Mouse (Mus musculus) erythroblast, embryonic 14.5 days (primary cell): ENCODE measurements around the gene Birc7. TPM values are rescaled to one million over a fixed set of nuclear protein-coding genes. Genes with fewer than 3 reads are reported as not detected.

Experiments used
- H3K27me3 ChIP-seq: 2 replicates; pipeline ENCODE4 v1.6.1; 2012; ENCODE audit warnings: inconsistent platforms; ENCODE audit not compliant: control insufficient read depth
- H3K36me3 ChIP-seq: 2 replicates; pipeline ENCODE4 v1.6.1; 2012; ENCODE audit warnings: mild to moderate bottlenecking, inconsistent platforms; ENCODE audit not compliant: control insufficient read depth
- H3K4me1 ChIP-seq: 2 replicates; pipeline ENCODE4 v1.6.1; 2012; ENCODE audit warnings: inconsistent platforms; ENCODE audit not compliant: control insufficient read depth
- H3K4me3 ChIP-seq: replicated peaks from 2 replicates; pipeline ENCODE3; 2012; ENCODE audit warnings: moderate library complexity, mild to moderate bottlenecking, inconsistent platforms
- H3K9me3 ChIP-seq: 2 replicates; pipeline ENCODE4 v1.6.1; 2012; ENCODE audit warnings: low read length, inconsistent platforms, mixed read lengths; ENCODE audit not compliant: control insufficient read depth
- GATA1 ChIP-seq: IDR thresholded peaks from 2 replicates; pipeline ENCODE4 v1.6.1; 2012; ENCODE audit warnings: low read length, inconsistent platforms, mixed read lengths
- TAL1 ChIP-seq: IDR thresholded peaks from 3 replicates; pipeline ENCODE4 v1.6.1; 2012; ENCODE audit warnings: low read length, inconsistent platforms, mixed read lengths
- polyA plus RNA-seq: library from polyadenylated mRNA; stranded (reverse); fragments of >175 nt; gene quantifications from 2 replicates; pipeline ENCODE4 v1.2.3, GENCODE M21; 2012

The Birc7 gene
- polyA plus RNA-seq, 1 experiment: not detected

- peaks cover 23% of the 10 kb centered on the region for H3K4me1 ChIP-seq
- no peak overlapping the region for H3K4me3 ChIP-seq
- no peaks in the 10 kb centered on the region for H3K9me3 ChIP-seq
- no peaks in the 10 kb centered on the region for H3K36me3 ChIP-seq
- TF ChIP-seq GATA1 (no peak), TAL1 (no peak)
- H3K27me3 ChIP-seq: peaks cover 27% of the 10 kb centered on the region
Measured at GRCm38 (mm10) chr2:180960187-180960586, 31.4 kb downstream of the Birc7 start.

GRCm38 (mm10) chr2:180962616-180963308 is 33.9 kb downstream of the Birc7 start:
- peaks cover 7% of the 10 kb centered on the region; the same call in 1 of the 2 replicates for H3K27me3 ChIP-seq
- peaks cover 38% of the 10 kb centered on the region for H3K4me1 ChIP-seq
- no peaks in the 10 kb centered on the region for H3K9me3 ChIP-seq
- no peak for TF ChIP-seq GATA1
- no peak for TF ChIP-seq TAL1
- no peak overlapping the region for H3K4me3 ChIP-seq
- H3K36me3 ChIP-seq: no peaks in the 10 kb centered on the region

- Histone ChIP-seq H3K9me3 (no peaks in the 10 kb centered on the region), H3K36me3 (peaks cover 3% of the 10 kb centered on the region), H3K4me1 (peaks cover 48% of the 10 kb centered on the region), H3K4me3 (no peak overlapping the region), H3K27me3 (peaks cover 2% of the 10 kb centered on the region; the same call in 1 of the 2 replicates)
- no peak for TF ChIP-seq TAL1
- TF ChIP-seq GATA1: no peak
Measured at GRCm38 (mm10) chr2:180963956-180964355, 35.1 kb downstream of the Birc7 start.

- Histone ChIP-seq H3K27me3 (no peaks in the 10 kb centered on the region), H3K9me3 (no peaks in the 10 kb centered on the region), H3K4me1 (peaks cover 51% of the 10 kb centered on the region), H3K4me3 (peak overlapping the region; percentile 80), H3K36me3 (peaks cover 25% of the 10 kb centered on the region)
- no peak for TF ChIP-seq GATA1
- no peak for TF ChIP-seq TAL1
Measured at GRCm38 (mm10) chr2:180966092-180966882, 37.5 kb downstream of the Birc7 start.

GRCm38 (mm10) chr2:180967010-180967763 is 38.4 kb downstream of the Birc7 start, which contains the start of gene Arfgap1:
TSS of gene Arfgap1 (plus strand) at chr2:180967225.
- no peaks in the 10 kb centered on the region for H3K27me3 ChIP-seq
- H3K9me3 ChIP-seq: no peaks in the 10 kb centered on the region
- TF ChIP-seq GATA1: no peak
- no peak for TF ChIP-seq TAL1
- H3K36me3 ChIP-seq: peaks cover 34% of the 10 kb centered on the region
- H3K4me1 ChIP-seq: peaks cover 45% of the 10 kb centered on the region
- peak within 1 kb of the TSS; percentile 80 for H3K4me3 ChIP-seq

- Histone ChIP-seq H3K27me3 (no peaks in the 10 kb centered on the region), H3K36me3 (peaks cover 73% of the 10 kb centered on the region), H3K4me3 (no peak overlapping the region), H3K9me3 (no peaks in the 10 kb centered on the region), H3K4me1 (no peaks in the 10 kb centered on the region; the same call in 1 of the 2 replicates)
- TF ChIP-seq GATA1: no peak
- TF ChIP-seq TAL1: no peak
Measured at GRCm38 (mm10) chr2:180981133-180981532, 52.3 kb downstream of the Birc7 start.

Other genes with a start within 250 kb of the Birc7 start
- gene Dido1, start 219.0 kb upstream of the Birc7 start, polyA plus RNA-seq: 1.1 and 1.6 TPM in 2 replicates
- gene Gid8, start 218.9 kb upstream of the Birc7 start, polyA plus RNA-seq: 4.3 and 5.4 TPM in 2 replicates
- gene Slc17a9, start 203.8 kb upstream of the Birc7 start, polyA plus RNA-seq: 0.13 and 0.18 TPM in 2 replicates
- gene Bhlhe23, start 152.1 kb upstream of the Birc7 start, polyA plus RNA-seq: not detected in 2 replicates
- gene Ythdf1, start 8.1 kb upstream of the Birc7 start, polyA plus RNA-seq: 1.7 and 2.0 TPM in 2 replicates
- not detected in 2 replicates for gene Nkain4, start 25.7 kb downstream of the Birc7 start, polyA plus RNA-seq
- 2.5 and 2.9 TPM in 2 replicates for gene Arfgap1, start 38.2 kb downstream of the Birc7 start, polyA plus RNA-seq
- gene Col20a1, start 57.5 kb downstream of the Birc7 start, polyA plus RNA-seq: 0.12 and 0.18 TPM in 2 replicates
- not detected in 2 replicates for gene Chrna4, start 114.5 kb downstream of the Birc7 start, polyA plus RNA-seq
- 0.01 and 0.04 TPM in 2 replicates for gene Kcnq2, start 206.3 kb downstream of the Birc7 start, polyA plus RNA-seq
- not detected in 2 replicates for gene Eef1a2, start 228.0 kb downstream of the Birc7 start, polyA plus RNA-seq